Mouse (Mus musculus): Measurements from ENCODE around the gene Fbxl20. TPM values are rescaled to one million over a fixed set of nuclear protein-coding genes. Genes with fewer than 3 reads are reported as not detected.
A peak's percentile ranks its signal among the peaks of the same experiment; 100 is the strongest.
"Not testable (repeated sequence)": the region's sequence is repeated elsewhere in the genome, so short reads cannot be mapped to it uniquely, and the experiment has no call there.

Gene Fbxl20
- total RNA-seq (2017), result 56.2 and 61.6 TPM in 2 replicates

- peak; percentile 83 for ATAC-seq (ENCODE audit: extremely low read depth, insufficient number of reproducible peaks, low FRiP score, poor library complexity, severe bottlenecking)
These were observed at the start of gene Fbxl20 for GRCm38 (mm10) chr11:98149786-98150624. Gene Fbxl20, minus strand, starts transcription at chr11:98150403.

DNA sequence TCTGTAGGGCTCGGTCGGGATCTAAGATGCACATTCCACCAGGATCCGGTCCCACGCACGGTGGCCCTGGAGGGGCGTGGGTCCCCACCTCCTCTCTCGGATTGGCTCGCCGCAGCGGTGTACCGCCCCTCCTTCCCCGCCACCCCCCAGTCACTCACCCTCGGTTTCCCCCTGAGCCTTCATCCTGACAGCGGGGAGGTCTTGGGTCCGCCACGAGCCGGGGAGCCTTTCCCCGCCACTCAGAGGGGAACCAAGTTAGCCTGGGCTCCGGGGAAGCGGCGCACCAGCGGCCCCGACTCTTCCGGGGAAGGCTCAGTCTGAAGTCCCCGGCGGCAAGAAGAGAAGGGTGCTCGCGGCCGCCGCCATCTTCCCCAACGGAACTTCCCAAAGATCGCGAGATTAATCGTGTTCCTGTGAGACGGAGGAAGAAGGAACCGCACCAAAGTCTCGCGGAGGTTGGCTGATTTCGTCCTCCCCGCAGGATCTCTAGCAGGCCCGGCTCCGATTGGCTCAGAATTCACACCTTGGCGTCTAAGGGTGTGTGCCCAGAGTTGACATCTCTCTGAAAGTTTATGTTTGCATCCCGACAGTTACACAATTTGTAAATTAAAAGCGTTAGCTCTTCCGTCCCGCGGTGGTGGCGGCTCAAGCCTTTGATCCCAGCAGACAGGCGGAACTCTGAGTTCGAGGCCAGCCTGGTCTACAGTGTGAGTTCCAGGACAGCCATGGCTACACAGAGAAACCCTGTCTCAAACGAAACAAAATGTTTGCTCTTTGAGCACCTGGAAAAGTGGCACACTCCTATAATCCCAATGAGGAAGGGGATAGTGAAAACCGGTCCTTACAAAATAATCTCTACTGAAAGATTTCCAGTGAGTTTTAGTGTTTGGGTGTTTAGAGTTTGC, 43.0 kb upstream of the Fbxl20 start, which contains the start of gene Med1:
Gene Med1, minus strand, starts transcription at position 393 of the 905 bp plus-strand sequence.
- peak; percentile 97 for ATAC-seq (ENCODE audit: extremely low read depth, insufficient number of reproducible peaks, low FRiP score, poor library complexity, severe bottlenecking)

GRCm38 (mm10) chr11:98190820-98191219, 40.6 kb upstream of the Fbxl20 start:
- no peak for ATAC-seq (ENCODE audit: extremely low read depth, insufficient number of reproducible peaks, low FRiP score, poor library complexity, severe bottlenecking)

- ATAC-seq (ENCODE audit: extremely low read depth, insufficient number of reproducible peaks, low FRiP score, poor library complexity, severe bottlenecking), result no peak
These were observed 37.6 kb upstream of the Fbxl20 start for GRCm38 (mm10) chr11:98187640-98188395.

GRCm38 (mm10) chr11:98182149-98182548, 31.9 kb upstream of the Fbxl20 start:
- not testable (repeated sequence) for ATAC-seq (ENCODE audit: extremely low read depth, insufficient number of reproducible peaks, low FRiP score, poor library complexity, severe bottlenecking)

GRCm38 (mm10) chr11:98168400-98168799, 18.2 kb upstream of the Fbxl20 start:
- ATAC-seq (ENCODE audit: extremely low read depth, insufficient number of reproducible peaks, low FRiP score, poor library complexity, severe bottlenecking), result no peak

GRCm38 (mm10) chr11:98155094-98155493, 4.9 kb upstream of the Fbxl20 start:
- no peak for ATAC-seq (ENCODE audit: extremely low read depth, insufficient number of reproducible peaks, low FRiP score, poor library complexity, severe bottlenecking)

DNA sequence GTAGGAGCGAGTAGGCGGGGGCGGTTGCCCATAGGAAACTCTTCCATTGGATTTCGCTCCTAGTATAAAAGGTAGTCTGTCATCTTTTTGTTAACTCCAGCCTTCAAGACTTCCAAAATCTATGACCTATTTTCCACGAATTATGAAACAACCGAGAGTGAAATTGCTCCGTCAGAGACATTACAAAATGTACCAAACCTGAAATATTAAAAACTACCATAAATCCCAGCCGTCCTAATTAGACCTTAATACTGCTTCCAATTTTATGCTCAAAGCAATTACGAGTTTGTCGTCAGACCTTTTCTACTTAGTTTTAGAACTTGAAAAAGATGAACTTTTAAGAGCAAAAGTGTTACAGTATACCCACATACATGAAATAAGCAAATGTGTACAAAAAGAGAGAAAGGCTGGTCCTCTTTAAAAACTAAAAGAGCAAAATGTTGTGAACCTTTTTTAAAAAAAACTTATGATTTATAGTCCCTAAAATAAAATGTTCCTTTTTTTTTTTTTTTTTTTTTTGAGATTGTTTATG, 488 bp upstream of the Fbxl20 start:
- no peak for ATAC-seq (ENCODE audit: extremely low read depth, insufficient number of reproducible peaks, low FRiP score, poor library complexity, severe bottlenecking)

- peak; percentile 82 for ATAC-seq (ENCODE audit: extremely low read depth, insufficient number of reproducible peaks, low FRiP score, poor library complexity, severe bottlenecking)
These were observed 876 bp downstream of the Fbxl20 start for GRCm38 (mm10) chr11:98149304-98149750.

DNA sequence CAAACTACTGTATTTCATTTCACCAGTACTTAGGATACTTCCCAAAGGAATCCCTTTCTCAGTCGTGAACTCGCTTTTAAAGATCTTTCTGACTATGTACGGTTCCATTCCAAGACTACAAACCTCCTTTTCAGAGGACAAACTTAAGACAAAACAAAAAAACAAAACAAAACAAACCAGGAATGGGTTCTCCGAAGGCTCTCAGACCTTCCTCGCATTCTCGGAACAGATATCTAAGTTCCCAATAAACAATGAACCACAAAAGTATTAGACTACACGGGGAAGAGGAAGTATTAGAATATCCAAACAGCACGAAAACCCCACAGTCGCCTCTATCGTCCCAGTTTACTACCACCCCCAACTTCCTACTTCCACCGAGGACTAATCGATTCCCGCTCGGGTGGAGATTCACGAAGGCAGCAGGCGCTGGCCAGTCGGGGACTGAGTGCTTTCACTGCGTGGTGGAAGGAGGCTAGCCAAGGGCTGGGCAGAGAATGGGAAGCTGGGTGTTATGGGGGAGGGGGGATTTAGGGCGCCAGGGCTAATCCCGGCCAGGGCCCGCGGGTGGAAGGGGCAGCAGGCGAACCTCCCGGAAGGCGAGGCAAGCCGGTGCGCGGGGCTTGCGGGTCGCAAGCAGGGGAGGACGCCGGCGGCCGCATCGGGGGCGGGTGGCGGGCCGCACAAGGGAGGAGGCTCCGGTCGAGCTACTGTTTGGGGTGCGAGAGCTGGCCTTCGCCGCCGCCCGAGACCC, 1.5 kb downstream of the Fbxl20 start:
- no peak for ATAC-seq (ENCODE audit: extremely low read depth, insufficient number of reproducible peaks, low FRiP score, poor library complexity, severe bottlenecking)

DNA sequence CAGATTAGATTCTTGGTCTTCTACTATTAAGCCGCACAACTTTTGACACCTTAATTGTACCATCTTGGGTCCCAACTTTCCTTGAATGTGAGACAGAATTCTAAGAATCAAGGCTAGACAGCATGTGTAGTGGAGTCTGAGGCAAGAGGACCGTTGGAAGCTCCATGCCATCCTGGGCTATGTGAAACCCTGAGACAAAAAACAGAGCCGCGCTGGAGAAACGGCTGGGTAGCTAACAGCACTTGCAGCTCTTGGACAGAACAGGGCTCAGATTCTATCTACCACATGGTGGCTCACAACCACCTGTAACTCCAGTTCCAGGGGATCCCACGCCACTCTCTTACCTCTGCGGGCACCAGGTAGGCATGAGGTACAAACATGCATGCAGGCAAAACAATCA, 4.3 kb downstream of the Fbxl20 start:
- no peak for ATAC-seq (ENCODE audit: extremely low read depth, insufficient number of reproducible peaks, low FRiP score, poor library complexity, severe bottlenecking)

DNA sequence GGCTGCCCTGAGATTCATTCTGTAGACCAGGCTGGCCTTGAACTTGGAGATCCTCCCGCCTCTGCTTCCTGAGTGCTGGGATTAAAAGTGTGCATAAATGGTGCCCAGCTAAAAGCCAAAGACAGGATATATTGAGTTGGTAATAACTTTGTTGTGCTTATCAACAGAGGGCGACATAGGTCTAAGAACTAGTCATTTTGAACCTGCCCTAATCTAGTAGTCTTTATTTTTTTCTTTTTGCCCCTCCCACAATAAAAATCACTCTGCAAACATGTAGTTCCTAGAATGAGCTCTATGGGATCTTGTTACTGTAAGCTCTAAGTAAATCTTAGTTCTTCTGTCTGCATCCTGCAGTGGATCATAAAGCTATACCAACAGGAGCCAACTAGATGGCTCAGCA, 7.7 kb downstream of the Fbxl20 start:
- ATAC-seq (ENCODE audit: extremely low read depth, insufficient number of reproducible peaks, low FRiP score, poor library complexity, severe bottlenecking), result no peak

DNA sequence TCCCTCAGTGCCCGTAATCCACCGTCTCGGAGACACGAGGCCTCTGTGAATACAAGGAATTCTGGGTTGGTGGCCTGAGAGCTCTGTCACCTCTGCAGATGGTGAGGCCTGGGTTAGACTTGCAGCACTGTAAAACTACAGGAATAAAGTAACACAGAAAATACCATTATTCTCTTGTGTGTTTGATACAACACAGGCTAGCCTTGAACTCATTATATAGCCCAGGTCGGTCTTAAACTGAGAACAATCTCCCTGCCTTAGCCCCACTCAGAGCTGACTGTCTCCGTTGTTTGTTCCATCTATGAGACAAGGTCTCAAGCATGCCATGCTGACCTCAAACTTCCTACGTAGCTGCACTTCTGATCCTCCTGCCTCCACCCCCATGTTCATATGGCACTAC, 11.3 kb downstream of the Fbxl20 start:
- no peak for ATAC-seq (ENCODE audit: extremely low read depth, insufficient number of reproducible peaks, low FRiP score, poor library complexity, severe bottlenecking)

GRCm38 (mm10) chr11:98137836-98138235, 12.4 kb downstream of the Fbxl20 start:
- no peak for ATAC-seq (ENCODE audit: extremely low read depth, insufficient number of reproducible peaks, low FRiP score, poor library complexity, severe bottlenecking)

DNA sequence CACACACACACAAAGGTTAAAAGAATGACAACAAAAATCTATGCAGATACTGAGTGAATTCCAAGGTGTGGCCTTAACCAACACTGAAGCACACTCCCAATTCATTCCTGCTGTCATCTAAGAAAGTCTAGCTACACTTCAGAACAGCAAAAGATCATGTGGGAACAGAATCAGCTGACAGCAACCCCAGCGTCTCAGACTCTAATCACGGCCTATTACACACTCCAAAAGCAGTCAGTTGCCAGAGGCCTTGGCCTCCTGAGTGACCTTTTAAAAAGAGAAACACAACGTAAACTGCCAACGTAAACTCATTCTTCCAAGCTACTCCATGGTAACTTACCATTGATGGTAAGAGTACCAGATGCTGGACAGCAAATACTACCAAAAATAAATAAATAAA, 15.3 kb downstream of the Fbxl20 start:
- no peak for ATAC-seq (ENCODE audit: extremely low read depth, insufficient number of reproducible peaks, low FRiP score, poor library complexity, severe bottlenecking)

GRCm38 (mm10) chr11:98123424-98123823, 26.8 kb downstream of the Fbxl20 start:
- ATAC-seq (ENCODE audit: extremely low read depth, insufficient number of reproducible peaks, low FRiP score, poor library complexity, severe bottlenecking), result no peak

DNA sequence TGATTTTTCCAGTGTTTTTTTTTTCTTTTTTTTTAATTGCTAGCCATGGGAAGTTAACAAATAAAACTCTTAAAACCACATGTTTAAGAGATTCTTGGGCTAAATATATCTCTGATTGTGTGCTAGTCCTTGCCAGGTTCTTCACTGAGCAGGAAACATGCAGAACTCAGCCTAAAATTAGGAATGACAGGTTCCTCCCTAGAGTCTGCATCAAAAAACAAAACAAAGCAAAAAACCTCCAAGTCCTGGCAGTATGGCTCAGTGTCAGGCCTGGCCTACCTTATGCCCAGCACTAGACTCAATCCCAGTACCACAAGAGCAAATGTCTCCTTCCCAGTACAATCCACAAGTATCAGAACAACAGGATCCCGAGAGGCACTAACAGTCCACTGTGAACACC, 35.8 kb downstream of the Fbxl20 start:
- ATAC-seq (ENCODE audit: extremely low read depth, insufficient number of reproducible peaks, low FRiP score, poor library complexity, severe bottlenecking), result no peak

DNA sequence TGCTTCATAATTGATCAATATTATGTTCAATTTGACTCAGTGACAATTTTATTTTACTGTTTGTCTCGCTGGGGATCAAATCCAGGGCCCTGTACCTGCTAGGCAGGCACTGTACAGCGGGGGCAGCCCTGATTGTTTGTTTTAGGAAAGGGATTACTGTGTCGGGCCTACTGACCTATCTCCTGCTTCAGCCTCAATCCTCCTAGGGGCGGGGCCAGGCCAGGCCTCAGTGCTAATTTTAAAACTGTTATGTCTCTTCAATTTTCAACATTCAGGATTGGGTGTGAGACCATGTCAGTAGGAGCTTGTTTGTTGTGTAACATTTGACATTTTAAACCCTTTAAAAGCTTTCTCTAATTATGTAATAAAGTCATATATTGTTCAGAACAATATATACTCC, 36.7 kb downstream of the Fbxl20 start:
- no peak for ATAC-seq (ENCODE audit: extremely low read depth, insufficient number of reproducible peaks, low FRiP score, poor library complexity, severe bottlenecking)

Data from neutrophil, adult 5-6 weeks (primary cell).